Mouse (Mus musculus) CH12.LX (cell line): ENCODE data around the gene Gm42742.

Experiments used
- EP300 ChIP-seq: IDR thresholded peaks from 2 replicates; pipeline ENCODE4 v1.6.1; 2011; ENCODE audit warnings: low read length, improper control_type of control experiment
- JUN ChIP-seq: IDR thresholded peaks from 2 replicates; pipeline ENCODE4 v1.6.1; 2011; ENCODE audit warnings: low read depth, mild to moderate bottlenecking, low read length, improper control_type of control experiment, moderate library complexity; ENCODE audit not compliant: insufficient read depth
- MAX ChIP-seq: IDR thresholded peaks from 2 replicates; pipeline ENCODE4 v1.6.1; 2011; ENCODE audit warnings: low read length, improper control_type of control experiment
- POLR2AphosphoS2 ChIP-seq: IDR thresholded peaks from 2 replicates; pipeline ENCODE4 v1.6.1; 2011; ENCODE audit warnings: low read depth, low read length, improper control_type of control experiment
- UBTF ChIP-seq: IDR thresholded peaks from 2 replicates; pipeline ENCODE4 v1.6.1; 2012; ENCODE audit warnings: low read depth, mild to moderate bottlenecking, inconsistent platforms, low read length, improper control_type of control experiment, moderate library complexity
- ZNF384 ChIP-seq: IDR thresholded peaks from 2 replicates; pipeline ENCODE4 v1.6.1; 2012; ENCODE audit warnings: low read depth, low read length, improper control_type of control experiment, inconsistent platforms

DNA sequence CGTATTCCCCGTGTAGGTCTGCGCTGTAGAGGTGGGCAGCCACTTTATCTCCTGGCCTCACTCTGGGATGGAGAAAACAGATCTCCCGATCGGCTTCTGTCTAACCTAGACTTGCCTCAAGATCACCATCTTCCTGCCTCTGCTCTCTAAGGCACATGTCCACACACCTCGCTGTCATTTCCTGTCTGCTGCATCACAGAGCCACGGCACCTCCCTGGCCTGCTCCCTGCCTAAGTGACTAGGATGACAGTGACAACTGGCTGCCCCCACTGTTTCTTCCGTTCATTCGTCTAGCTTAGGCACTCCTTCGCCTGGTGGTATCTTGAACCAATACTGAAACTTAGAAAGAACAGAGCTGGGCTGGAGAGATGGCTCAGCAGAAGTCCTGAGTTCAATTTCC lies 21.3 kb downstream of the Gm42742 start:
- no peak for TF ChIP-seq UBTF
- TF ChIP-seq MAX = no peak
- no peak for TF ChIP-seq JUN
- no peak for TF ChIP-seq EP300
- TF ChIP-seq POLR2AphosphoS2 = no peak
- no peak for TF ChIP-seq ZNF384
